Mouse (Mus musculus): ENCODE data around the gene Gjc1.

DNA sequence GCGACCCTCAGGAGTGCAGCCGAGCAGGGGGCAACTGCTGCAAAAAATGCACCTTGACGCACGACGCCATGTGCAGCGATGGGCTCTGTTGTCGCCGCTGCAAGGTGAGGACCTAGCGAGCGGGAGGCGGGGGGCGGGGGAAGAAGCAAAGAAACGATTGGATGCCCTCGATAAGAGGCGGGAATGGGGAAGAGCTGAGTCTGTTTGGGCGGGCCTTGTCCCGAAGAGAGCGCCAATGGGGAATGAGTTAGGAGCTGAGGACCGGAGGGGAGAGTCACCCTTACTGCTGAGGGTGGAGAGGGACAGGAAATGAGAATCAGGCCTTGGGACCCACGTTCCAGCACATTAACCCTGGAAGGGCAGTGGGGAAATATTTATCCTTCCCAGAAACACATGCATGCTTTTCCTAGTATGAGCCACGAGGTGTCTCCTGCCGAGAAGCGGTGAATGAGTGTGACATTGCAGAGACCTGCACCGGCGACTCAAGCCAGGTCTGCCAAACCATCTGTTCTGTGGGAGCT is 44.8 kb downstream of the Gjc1 start:
- TF ChIP-seq CTCF (IDR thresholded peaks at IDR 0.05; ENCODE audit: low read depth, low read length) (no peak), GATA1 (IDR thresholded peaks at IDR 0.05; ENCODE audit: borderline replicate concordance, low read length) (no peak), TAL1 (conservative IDR thresholded peaks at IDR 0.05; ENCODE audit: low read depth, low read length) (no peak), GATA2 (IDR thresholded peaks at IDR 0.05; ENCODE audit: borderline replicate concordance, low read depth, low read length) (no peak)

Data from G1E (cell line).